Mouse (Mus musculus) left cerebral cortex, adult 6 months (tissue): ENCODE measurements around the gene Add3. TPM values are rescaled to one million over a fixed set of nuclear protein-coding genes. Genes with fewer than 3 reads are reported as not detected.

Experiments used
- long read RNA-seq, 2 experiments: library from polyadenylated mRNA; unstranded; transcript quantifications; one replicate each; pipeline ENCODE4 v2.0.0; 2019 to 2020
- polyA plus RNA-seq: library from polyadenylated mRNA; unstranded; fragments of <200 nt; fragmentation: Nextera tagmentation; gene quantifications from 2 replicates; pipeline ENCODE4 v1.2.3, GENCODE M21; 2021

The Add3 gene
- polyA plus RNA-seq, result 27.7 and 31.1 TPM in 2 replicates
- long read RNA-seq, experiment 1, full-length matches to known transcripts, result 162 of 215 reads
- long read RNA-seq, experiment 1, partial matches to known transcripts, result 35 of 215 reads
- long read RNA-seq, experiment 1, other reads (novel, unspliced or antisense), result 18 of 215 reads
- long read RNA-seq, experiment 2, full-length matches to known transcripts, result 35 of 83 reads
- long read RNA-seq, experiment 2, partial matches to known transcripts, result 19 of 83 reads
- long read RNA-seq, experiment 2, other reads (novel, unspliced or antisense), result 29 of 83 reads

GRCm38 (mm10) chr19:53140044-53140803 is at the start of gene Add3:
Gene Add3 (plus strand): TSS chr19:53140443.

Other genes with a start within 250 kb of the Add3 start
- gene Xpnpep1, start 100.2 kb upstream of the Add3 start, polyA plus RNA-seq, result 41.9 and 54.6 TPM in 2 replicates
- 26.1 and 34.4 TPM in 2 replicates for gene Mxi1, start 170.1 kb downstream of the Add3 start, polyA plus RNA-seq
- gene Gm10197, start 231.3 kb downstream of the Add3 start, polyA plus RNA-seq, result 5.5 and 12.5 TPM in 2 replicates